Mouse (Mus musculus) skeletal muscle tissue, adult 2 months (tissue): ENCODE measurements at regions not wholly inside any gene's neighbourhood (a gene's known extent, or its start where the extent isn't known, plus 50 kb on each side); places are given as distances from the start of the nearest gene placed in this dataset.

Source experiments
- DNase-seq: peaks from one replicate; pipeline ENCODE4 v3.0.0-alpha.2; 2012; ENCODE audit warnings: low read depth, low spot score

- peak; percentile 58 for DNase-seq
These were observed 63.9 kb upstream of the Fibin start for GRCm38 (mm10) chr2:110426881-110427280.

- DNase-seq, result no peak
These were observed 89.7 kb upstream of the Fibin start for GRCm38 (mm10) chr2:110452694-110453093.

GRCm38 (mm10) chr2:110472307-110472995 lies 109.5 kb upstream of the Fibin start:
- peak; percentile 24 for DNase-seq

- no peak for DNase-seq
These were observed 113.6 kb upstream of the Fibin start for GRCm38 (mm10) chr2:110476591-110476990.

- no peak for DNase-seq
These were observed 115.8 kb upstream of the Slc5a12 start for GRCm38 (mm10) chr2:110481327-110481726.

- DNase-seq, result no peak
These were observed 110.9 kb upstream of the Slc5a12 start for GRCm38 (mm10) chr2:110486201-110486600.

- peak; percentile 67 for DNase-seq
These were observed 110.4 kb upstream of the Slc5a12 start for GRCm38 (mm10) chr2:110486724-110487123.

- peak; percentile 58 for DNase-seq
These were observed 109.1 kb upstream of the Slc5a12 start for GRCm38 (mm10) chr2:110487950-110488349.

- no peak for DNase-seq
These were observed 95.3 kb upstream of the Slc5a12 start for GRCm38 (mm10) chr2:110501786-110502185.

GRCm38 (mm10) chr2:110508162-110508748 lies 88.8 kb upstream of the Slc5a12 start:
- no peak for DNase-seq

- no peak for DNase-seq
These were observed 73.8 kb upstream of the Slc5a12 start for GRCm38 (mm10) chr2:110523173-110523803.

- DNase-seq, result no peak
These were observed 68.9 kb upstream of the Slc5a12 start for GRCm38 (mm10) chr2:110528191-110528590.

GRCm38 (mm10) chr2:110540140-110540539 lies 57.0 kb upstream of the Slc5a12 start:
- DNase-seq, result no peak

GRCm38 (mm10) chr2:110540570-110541357 lies 56.3 kb upstream of the Slc5a12 start:
- DNase-seq, result no peak

- no peak for DNase-seq
These were observed 55.8 kb upstream of the Slc5a12 start for GRCm38 (mm10) chr2:110541358-110541737.
